Mouse (Mus musculus): Measurements from ENCODE around the gene Slc2a1.

The Slc2a1 gene

DNA sequence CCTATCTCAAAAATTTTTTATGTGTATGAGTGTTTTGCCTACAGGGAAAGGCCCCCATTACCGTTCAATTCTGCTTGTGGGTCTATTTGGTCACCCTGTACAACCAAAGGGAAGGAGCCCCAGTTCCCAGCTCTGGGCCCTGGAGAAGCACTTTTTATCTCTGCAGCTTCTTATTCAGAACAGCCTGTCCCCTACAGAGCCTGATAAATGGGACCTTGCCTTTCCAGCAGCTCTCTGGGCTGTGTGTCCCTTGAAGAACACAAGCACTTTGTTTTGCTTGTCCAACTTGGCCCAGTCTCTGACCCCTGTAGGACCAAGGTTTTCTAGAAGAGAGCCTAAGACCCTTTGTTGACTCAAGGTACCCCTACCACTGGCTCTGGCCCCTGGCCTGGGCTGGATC, 20.6 kb downstream of the Slc2a1 start:
- DNase-seq (ENCODE audit: low read depth, low spot score) = no peak

GRCm38 (mm10) chr4:119131189-119131910, 22.8 kb downstream of the Slc2a1 start:
- DNase-seq (ENCODE audit: low read depth, low spot score) = no peak

DNA sequence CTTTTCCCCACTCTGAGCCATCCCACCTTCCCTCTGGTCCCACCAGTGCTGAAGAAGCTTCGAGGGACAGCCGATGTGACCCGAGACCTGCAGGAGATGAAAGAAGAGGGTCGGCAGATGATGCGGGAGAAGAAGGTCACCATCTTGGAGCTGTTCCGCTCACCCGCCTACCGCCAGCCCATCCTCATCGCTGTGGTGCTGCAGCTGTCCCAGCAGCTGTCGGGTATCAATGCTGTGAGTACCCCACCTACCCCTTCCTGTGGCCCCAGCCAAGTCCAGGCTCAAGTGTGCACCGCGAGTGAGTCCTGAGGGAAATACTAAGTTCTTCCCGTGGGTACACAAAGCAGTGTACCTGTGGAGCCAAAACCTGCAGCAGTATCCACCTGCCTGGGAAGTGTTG, 24.8 kb downstream of the Slc2a1 start:
- DNase-seq (ENCODE audit: low read depth, low spot score) = no peak

DNA sequence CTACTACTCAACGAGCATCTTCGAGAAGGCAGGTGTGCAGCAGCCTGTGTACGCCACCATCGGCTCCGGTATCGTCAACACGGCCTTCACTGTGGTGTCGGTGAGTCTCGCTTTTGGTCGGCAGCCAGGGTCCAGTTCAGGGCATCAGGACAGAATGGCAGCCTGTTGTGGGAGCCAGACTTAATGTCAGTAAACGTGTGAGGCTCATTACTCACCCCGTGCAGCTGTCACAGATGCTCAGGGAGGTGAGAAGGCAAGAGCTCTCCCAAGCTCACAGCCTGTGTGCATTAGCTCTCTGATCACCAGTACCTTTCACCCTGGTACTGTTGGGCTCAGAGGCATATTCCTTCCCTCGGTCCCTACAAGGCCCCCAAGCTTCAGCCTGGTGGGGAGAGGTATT, 25.3 kb downstream of the Slc2a1 start:
- DNase-seq (ENCODE audit: low read depth, low spot score) = no peak

DNA sequence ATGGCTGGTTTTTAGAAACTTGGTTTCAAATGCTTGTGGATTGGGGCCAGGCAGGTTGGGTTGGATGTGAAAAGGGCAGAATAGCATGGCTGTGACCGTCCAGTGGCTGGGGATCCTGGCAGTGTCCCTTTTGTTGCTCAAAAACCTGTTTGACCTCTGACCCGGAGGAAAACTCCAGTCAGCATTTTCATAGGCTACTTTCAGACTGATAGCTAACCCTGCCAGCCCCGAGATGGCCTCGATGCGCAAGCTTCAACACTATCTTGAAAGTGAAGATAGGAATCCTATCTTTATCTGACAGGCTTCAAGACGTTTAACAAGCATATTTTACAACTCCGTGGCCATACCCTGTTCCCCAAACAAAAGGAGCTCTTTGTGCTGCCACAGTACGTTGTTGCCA, 28.8 kb downstream of the Slc2a1 start:
- no peak for DNase-seq (ENCODE audit: low read depth, low spot score)

DNA sequence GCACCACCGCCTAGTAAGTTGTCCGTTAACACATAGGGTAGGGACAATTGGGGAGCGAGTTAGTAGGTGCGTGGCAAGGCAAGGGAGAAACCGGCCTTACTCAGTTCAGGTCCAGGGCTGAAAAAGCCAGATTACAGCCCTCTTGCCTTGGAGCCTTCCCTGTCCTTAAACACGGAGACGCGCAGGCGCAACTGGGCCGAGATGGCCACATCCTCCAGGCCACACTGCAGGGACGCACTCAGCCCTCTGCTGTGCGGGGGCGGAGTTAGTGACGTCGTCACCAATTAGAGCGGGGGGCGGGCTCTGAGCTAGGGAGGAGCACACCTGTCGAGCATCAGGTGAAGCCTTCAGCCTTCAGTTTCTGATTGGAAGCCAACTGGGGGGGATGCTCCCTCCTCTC, 29.7 kb downstream of the Slc2a1 start:
- peak; percentile 57 for DNase-seq (ENCODE audit: low read depth, low spot score)

GRCm38 (mm10) chr4:119138776-119139175, 30.3 kb downstream of the Slc2a1 start:
- no peak for DNase-seq (ENCODE audit: low read depth, low spot score)

GRCm38 (mm10) chr4:119140126-119140525, 31.6 kb downstream of the Slc2a1 start:
- peak; percentile 34 for DNase-seq (ENCODE audit: low read depth, low spot score)

DNA sequence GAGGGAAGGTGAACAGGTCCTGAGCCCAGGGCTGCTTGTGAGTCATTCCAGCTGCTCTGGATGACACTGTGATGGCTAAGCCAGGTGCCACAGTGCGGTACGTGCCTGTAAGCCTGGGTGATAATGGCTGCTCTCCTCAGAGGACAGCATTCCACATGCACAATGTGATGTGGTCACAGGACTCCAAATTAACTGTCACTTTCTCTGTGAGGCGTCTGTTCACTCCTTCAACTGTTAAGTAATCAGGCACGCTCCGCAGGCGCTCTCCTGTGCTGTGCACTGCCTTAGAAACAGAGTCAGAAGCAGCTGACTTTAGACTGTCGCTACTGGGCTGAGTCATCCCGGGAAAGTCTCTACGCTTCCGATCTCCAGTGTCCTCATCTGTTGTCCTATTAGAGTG, 32.7 kb downstream of the Slc2a1 start:
- no peak for DNase-seq (ENCODE audit: low read depth, low spot score)

- DNase-seq (ENCODE audit: low read depth, low spot score) = peak; percentile 64
Observed at GRCm38 (mm10) chr4:119142230-119142871, 33.8 kb downstream of the Slc2a1 start.

GRCm38 (mm10) chr4:119146816-119147215, 38.3 kb downstream of the Slc2a1 start:
- DNase-seq (ENCODE audit: low read depth, low spot score) = no peak

DNA sequence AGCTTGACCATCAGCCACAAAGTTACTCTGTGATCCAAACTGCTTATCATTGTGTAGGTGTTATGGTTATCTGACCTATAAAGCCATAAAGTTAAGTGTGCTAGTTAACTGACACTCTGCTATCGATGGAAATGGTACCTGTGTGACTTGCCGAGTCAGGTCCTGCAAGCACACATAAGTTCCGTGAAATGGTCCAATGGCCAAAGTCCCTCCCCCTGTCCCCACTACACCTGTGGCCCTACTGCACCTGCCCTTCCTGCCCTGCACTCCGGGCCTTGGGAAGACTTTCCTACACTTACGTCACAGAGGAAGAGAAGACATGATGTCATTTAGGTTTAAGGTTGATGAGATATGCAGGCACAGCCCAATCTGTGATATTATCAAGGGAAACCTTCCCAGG, 38.8 kb downstream of the Slc2a1 start:
- no peak for DNase-seq (ENCODE audit: low read depth, low spot score)

DNA sequence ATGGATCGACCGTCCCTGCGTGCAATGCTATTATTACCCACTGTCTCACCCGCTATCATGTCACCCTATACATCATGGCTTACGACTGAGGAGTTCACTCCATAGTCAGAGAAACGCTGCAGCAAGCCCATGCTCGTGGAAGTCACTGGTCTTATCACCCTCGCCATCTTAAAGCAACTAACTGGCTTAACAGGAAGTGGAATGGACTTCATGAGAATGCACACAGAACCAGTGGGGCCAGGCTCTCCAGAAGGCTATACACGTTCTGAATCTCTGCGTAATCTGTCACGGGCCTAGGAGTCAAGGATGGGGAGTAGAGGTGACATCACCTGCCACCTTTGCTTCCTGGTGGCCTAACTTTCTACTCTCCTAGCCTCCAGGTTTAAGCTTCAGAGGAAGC, 40.2 kb downstream of the Slc2a1 start:
- DNase-seq (ENCODE audit: low read depth, low spot score) = no peak

DNA sequence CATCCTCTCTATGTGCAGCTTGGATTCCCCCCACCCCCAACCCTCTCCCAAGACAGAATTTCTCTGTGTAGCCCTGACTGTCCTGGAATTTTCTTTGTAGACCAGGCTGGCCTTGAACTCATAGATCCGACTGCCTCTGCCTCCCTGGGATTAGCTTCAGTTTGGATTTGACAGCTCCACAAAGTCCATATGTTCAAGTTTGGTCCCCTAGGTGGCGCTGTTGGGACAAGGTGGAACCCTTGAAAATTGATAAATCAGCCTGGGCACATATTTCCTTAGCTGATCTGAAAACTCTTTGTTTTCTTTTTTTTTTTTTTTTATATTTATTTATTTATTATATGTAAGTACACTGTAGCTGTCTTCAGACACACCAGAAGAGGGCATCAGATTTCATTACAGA, 48.7 kb downstream of the Slc2a1 start:
- no peak for DNase-seq (ENCODE audit: low read depth, low spot score)

GRCm38 (mm10) chr4:119157891-119158290, 49.4 kb downstream of the Slc2a1 start:
- no peak for DNase-seq (ENCODE audit: low read depth, low spot score)

- DNase-seq (ENCODE audit: low read depth, low spot score) = no peak
Observed at GRCm38 (mm10) chr4:119161358-119161757, 52.8 kb downstream of the Slc2a1 start.

GRCm38 (mm10) chr4:119162990-119163389, 54.5 kb downstream of the Slc2a1 start:
- DNase-seq (ENCODE audit: low read depth, low spot score) = no peak

DNA sequence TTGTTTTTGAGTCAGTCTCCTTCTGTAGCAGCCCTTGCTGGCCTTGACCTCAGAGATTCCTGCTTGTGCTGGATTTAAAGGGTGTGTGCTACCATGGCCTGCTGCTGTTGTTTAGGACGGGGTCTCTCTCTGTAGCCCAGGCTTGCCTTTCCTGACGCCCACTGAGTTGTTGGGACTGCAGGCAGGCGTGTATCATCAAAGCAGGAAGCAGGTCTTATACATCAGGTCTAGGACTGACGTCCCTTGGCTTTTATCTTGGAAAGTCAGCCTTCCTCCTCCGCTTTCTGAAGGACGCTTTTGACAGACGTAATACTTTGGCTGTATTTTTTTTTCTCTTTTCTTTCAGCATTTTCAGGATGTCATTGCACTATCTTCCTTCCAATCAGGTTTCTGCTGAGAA, 57.4 kb downstream of the Slc2a1 start:
- DNase-seq (ENCODE audit: low read depth, low spot score) = no peak

DNA sequence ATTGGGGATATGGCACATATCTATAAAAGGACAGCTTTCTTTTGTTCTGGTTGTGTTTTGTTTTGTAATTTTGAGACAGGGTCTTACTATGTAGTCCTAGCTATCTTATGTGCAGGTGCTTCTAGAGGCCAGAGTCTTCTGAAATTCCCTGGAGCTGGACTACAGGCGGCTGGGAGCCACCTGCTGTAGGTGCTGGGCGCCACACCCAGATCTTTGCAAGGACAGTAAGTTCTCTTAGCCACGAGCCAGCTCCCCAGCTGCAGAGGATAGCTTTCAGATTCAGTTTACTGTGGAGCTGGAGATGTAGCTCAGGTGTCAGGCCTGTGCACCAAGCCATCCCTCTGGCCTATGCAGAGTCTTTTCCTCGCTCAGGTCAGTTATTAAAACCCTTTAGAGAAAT, 58.6 kb downstream of the Slc2a1 start:
- no peak for DNase-seq (ENCODE audit: low read depth, low spot score)

DNA sequence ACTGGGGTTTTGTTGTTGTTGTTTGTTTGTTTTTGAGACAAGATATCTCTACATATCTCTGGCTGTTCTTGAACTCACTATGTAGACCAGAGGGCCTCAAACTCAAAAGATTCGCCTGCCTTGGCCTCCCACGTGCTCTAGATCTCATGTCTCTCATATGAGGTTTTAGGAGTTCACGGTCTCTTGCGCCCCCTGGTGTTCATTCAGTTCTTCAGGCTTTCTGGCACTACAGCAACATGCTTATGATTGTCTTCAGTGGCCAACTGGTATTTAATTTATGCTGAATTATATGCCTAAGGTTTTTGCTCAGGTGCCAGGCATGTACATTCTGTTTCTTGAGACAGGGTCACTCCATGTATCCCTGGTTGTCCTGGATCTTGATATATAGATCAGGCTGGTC, 59.2 kb downstream of the Slc2a1 start:
- DNase-seq (ENCODE audit: low read depth, low spot score) = peak; percentile 69

- no peak for DNase-seq (ENCODE audit: low read depth, low spot score)
Observed at GRCm38 (mm10) chr4:119172919-119173650, 64.6 kb downstream of the Slc2a1 start.

DNA sequence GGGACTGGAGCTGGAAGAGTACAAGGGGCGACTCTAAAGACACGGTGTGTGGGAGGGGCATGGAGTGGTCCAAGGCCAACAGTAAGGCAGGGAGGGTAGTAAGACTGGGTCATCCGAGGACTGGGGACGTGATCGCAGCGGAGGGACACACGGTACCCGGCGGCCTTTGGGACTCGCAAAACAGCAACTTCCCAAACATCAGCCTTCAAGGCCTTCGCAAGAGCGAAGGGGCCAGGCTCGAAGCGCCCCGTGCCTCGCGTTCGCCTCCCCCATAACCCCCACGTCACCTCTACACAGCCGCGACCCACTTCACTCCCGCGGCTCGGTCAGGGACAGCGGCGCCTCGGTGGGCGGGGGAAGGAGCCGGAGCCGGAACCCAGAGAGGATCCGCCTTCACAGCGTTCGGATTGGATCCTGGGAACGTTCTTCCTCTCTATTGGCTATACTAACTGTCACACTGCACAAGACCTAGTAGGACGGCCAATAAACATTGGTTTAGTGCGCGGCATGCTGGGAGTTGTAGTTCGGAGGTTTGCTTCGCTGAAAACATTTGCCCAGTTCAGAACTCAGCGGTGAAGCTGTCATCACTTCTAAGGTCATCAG, 65.4 kb downstream of the Slc2a1 start, which contains the start of gene Zfp691:
Gene Zfp691, minus strand, starts transcription at position 345 of the 603 bp plus-strand sequence.
- DNase-seq (ENCODE audit: low read depth, low spot score) = peak; percentile 92
